Mouse (Mus musculus): ENCODE data around the gene Spata17. TPM values are rescaled to one million over a fixed set of nuclear protein-coding genes. Genes with fewer than 3 reads are reported as not detected.

The Spata17 gene
- polyA plus RNA-seq, 1 experiment from 2014 or later = 2.0 TPM

GRCm38 (mm10) chr1:187125733-187126132 is 89.5 kb downstream of the Spata17 start:
- no peaks in the 10 kb centered on the region for H3K27me3 ChIP-seq (ENCODE audit: control insufficient read depth, insufficient read depth, low read length)
- no peak overlapping the region for H3K9ac ChIP-seq (ENCODE audit: low read length)
- DNase-seq (ENCODE audit: low spot score) (no peak), ATAC-seq (replicated peaks; ENCODE audit: low FRiP score) (no peak)
- 91% methylated on average over 11 of the region's 11 CpGs for WGBS
- no peak overlapping the region for H3K4me2 ChIP-seq (ENCODE audit: low read depth, low read length, severe bottlenecking)
- no peaks in the 10 kb centered on the region for H3K9me3 ChIP-seq (ENCODE audit: control insufficient read depth, low read length)
- no peak overlapping the region for H3K27ac ChIP-seq (ENCODE audit: low read depth, low read length)
- H3K4me3 ChIP-seq (ENCODE audit: low read depth, low read length) = no peak overlapping the region
- H3K4me1 ChIP-seq (replicated peaks; ENCODE audit: control insufficient read depth, insufficient read depth, low read length) = no peaks in the 10 kb centered on the region
- H3K36me3 ChIP-seq (ENCODE audit: control insufficient read depth, insufficient read depth, low read length) = no peaks in the 10 kb centered on the region

- H3K27ac ChIP-seq (ENCODE audit: low read depth, low read length) = no peak overlapping the region
- WGBS = 88% methylated on average over 3 of the region's 3 CpGs
- DNase-seq (ENCODE audit: low spot score) (no peak), ATAC-seq (replicated peaks; ENCODE audit: low FRiP score) (no peak)
- no peaks in the 10 kb centered on the region for H3K36me3 ChIP-seq (ENCODE audit: control insufficient read depth, insufficient read depth, low read length)
- no peak overlapping the region for H3K9ac ChIP-seq (ENCODE audit: low read length)
- no peaks in the 10 kb centered on the region for H3K27me3 ChIP-seq (ENCODE audit: control insufficient read depth, insufficient read depth, low read length)
- H3K4me2 ChIP-seq (ENCODE audit: low read depth, low read length, severe bottlenecking) = no peak overlapping the region
- H3K9me3 ChIP-seq (ENCODE audit: control insufficient read depth, low read length) = no peaks in the 10 kb centered on the region
- H3K4me1 ChIP-seq (replicated peaks; ENCODE audit: control insufficient read depth, insufficient read depth, low read length) = no peaks in the 10 kb centered on the region
- H3K4me3 ChIP-seq (ENCODE audit: low read depth, low read length) = no peak overlapping the region
Observed at GRCm38 (mm10) chr1:187124967-187125366, 90.3 kb downstream of the Spata17 start.

GRCm38 (mm10) chr1:187119300-187119699 is 96.0 kb downstream of the Spata17 start:
- H3K27ac ChIP-seq (ENCODE audit: low read depth, low read length) = no peak overlapping the region
- WGBS = 88% methylated on average over 6 of the region's 6 CpGs
- H3K27me3 ChIP-seq (ENCODE audit: control insufficient read depth, insufficient read depth, low read length) = no peaks in the 10 kb centered on the region
- H3K4me1 ChIP-seq (replicated peaks; ENCODE audit: control insufficient read depth, insufficient read depth, low read length) = no peaks in the 10 kb centered on the region
- H3K4me2 ChIP-seq (ENCODE audit: low read depth, low read length, severe bottlenecking) = no peak overlapping the region
- ATAC-seq (replicated peaks; ENCODE audit: low FRiP score) (no peak), DNase-seq (ENCODE audit: low spot score) (no peak)
- no peaks in the 10 kb centered on the region for H3K36me3 ChIP-seq (ENCODE audit: control insufficient read depth, insufficient read depth, low read length)
- H3K4me3 ChIP-seq (ENCODE audit: low read depth, low read length) = no peak overlapping the region
- H3K9ac ChIP-seq (ENCODE audit: low read length) = no peak overlapping the region
- H3K9me3 ChIP-seq (ENCODE audit: control insufficient read depth, low read length) = no peaks in the 10 kb centered on the region

GRCm38 (mm10) chr1:187118108-187118507 is 97.2 kb downstream of the Spata17 start:
- H3K27me3 ChIP-seq (ENCODE audit: control insufficient read depth, insufficient read depth, low read length) = no peaks in the 10 kb centered on the region
- no peaks in the 10 kb centered on the region for H3K9me3 ChIP-seq (ENCODE audit: control insufficient read depth, low read length)
- WGBS = 86% methylated on average over 6 of the region's 6 CpGs
- H3K9ac ChIP-seq (ENCODE audit: low read length) = no peak overlapping the region
- DNase-seq (ENCODE audit: low spot score) = no peak
- H3K27ac ChIP-seq (ENCODE audit: low read depth, low read length) = no peak overlapping the region
- no peak overlapping the region for H3K4me2 ChIP-seq (ENCODE audit: low read depth, low read length, severe bottlenecking)
- H3K4me1 ChIP-seq (replicated peaks; ENCODE audit: control insufficient read depth, insufficient read depth, low read length) = no peaks in the 10 kb centered on the region
- H3K4me3 ChIP-seq (ENCODE audit: low read depth, low read length) = no peak overlapping the region
- ATAC-seq (replicated peaks; ENCODE audit: low FRiP score) = no peak
- H3K36me3 ChIP-seq (ENCODE audit: control insufficient read depth, insufficient read depth, low read length) = no peaks in the 10 kb centered on the region

- Histone ChIP-seq H3K4me3 (ENCODE audit: low read depth, low read length) (no peak overlapping the region), H3K9ac (ENCODE audit: low read length) (no peak overlapping the region), H3K4me2 (ENCODE audit: low read depth, low read length, severe bottlenecking) (no peak overlapping the region), H3K36me3 (ENCODE audit: control insufficient read depth, insufficient read depth, low read length) (no peaks in the 10 kb centered on the region), H3K9me3 (ENCODE audit: control insufficient read depth, low read length) (no peaks in the 10 kb centered on the region), H3K4me1 (replicated peaks; ENCODE audit: control insufficient read depth, insufficient read depth, low read length) (no peaks in the 10 kb centered on the region), H3K27ac (ENCODE audit: low read depth, low read length) (no peak overlapping the region), H3K27me3 (ENCODE audit: control insufficient read depth, insufficient read depth, low read length) (no peaks in the 10 kb centered on the region)
- ATAC-seq (replicated peaks; ENCODE audit: low FRiP score) = no peak
- DNase-seq (ENCODE audit: low spot score) = no peak
- WGBS = 90% methylated on average over 9 of the region's 9 CpGs
Observed at GRCm38 (mm10) chr1:187113716-187114115, 101.5 kb downstream of the Spata17 start.

GRCm38 (mm10) chr1:187102130-187102529 is 113.1 kb downstream of the Spata17 start:
- no peaks in the 10 kb centered on the region for H3K27me3 ChIP-seq (ENCODE audit: control insufficient read depth, insufficient read depth, low read length)
- no peak overlapping the region for H3K9ac ChIP-seq (ENCODE audit: low read length)
- H3K4me2 ChIP-seq (ENCODE audit: low read depth, low read length, severe bottlenecking) = no peak overlapping the region
- H3K9me3 ChIP-seq (ENCODE audit: control insufficient read depth, low read length) = no peaks in the 10 kb centered on the region
- H3K27ac ChIP-seq (ENCODE audit: low read depth, low read length) = no peak overlapping the region
- no peak overlapping the region for H3K4me3 ChIP-seq (ENCODE audit: low read depth, low read length)
- 75% methylated on average over 4 of the region's 4 CpGs for WGBS
- ATAC-seq (replicated peaks; ENCODE audit: low FRiP score) (no peak), DNase-seq (ENCODE audit: low spot score) (no peak)
- no peaks in the 10 kb centered on the region for H3K4me1 ChIP-seq (replicated peaks; ENCODE audit: control insufficient read depth, insufficient read depth, low read length)
- no peaks in the 10 kb centered on the region for H3K36me3 ChIP-seq (ENCODE audit: control insufficient read depth, insufficient read depth, low read length)

GRCm38 (mm10) chr1:187101202-187101601 is 114.1 kb downstream of the Spata17 start:
- Histone ChIP-seq H3K4me2 (ENCODE audit: low read depth, low read length, severe bottlenecking) (no peak overlapping the region), H3K9ac (ENCODE audit: low read length) (no peak overlapping the region), H3K27me3 (ENCODE audit: control insufficient read depth, insufficient read depth, low read length) (no peaks in the 10 kb centered on the region), H3K9me3 (ENCODE audit: control insufficient read depth, low read length) (no peaks in the 10 kb centered on the region), H3K27ac (ENCODE audit: low read depth, low read length) (no peak overlapping the region), H3K36me3 (ENCODE audit: control insufficient read depth, insufficient read depth, low read length) (no peaks in the 10 kb centered on the region), H3K4me3 (ENCODE audit: low read depth, low read length) (no peak overlapping the region), H3K4me1 (replicated peaks; ENCODE audit: control insufficient read depth, insufficient read depth, low read length) (no peaks in the 10 kb centered on the region)
- ATAC-seq (replicated peaks; ENCODE audit: low FRiP score) = no peak
- no peak for DNase-seq (ENCODE audit: low spot score)
- WGBS = 78% methylated on average over 3 of the region's 3 CpGs

- H3K4me2 ChIP-seq (ENCODE audit: low read depth, low read length, severe bottlenecking) = no peak overlapping the region
- no peak for DNase-seq (ENCODE audit: low spot score)
- no peaks in the 10 kb centered on the region for H3K27me3 ChIP-seq (ENCODE audit: control insufficient read depth, insufficient read depth, low read length)
- ATAC-seq (replicated peaks; ENCODE audit: low FRiP score) = no peak
- no peak overlapping the region for H3K4me3 ChIP-seq (ENCODE audit: low read depth, low read length)
- no peaks in the 10 kb centered on the region for H3K36me3 ChIP-seq (ENCODE audit: control insufficient read depth, insufficient read depth, low read length)
- H3K27ac ChIP-seq (ENCODE audit: low read depth, low read length) = no peak overlapping the region
- H3K9ac ChIP-seq (ENCODE audit: low read length) = no peak overlapping the region
- H3K9me3 ChIP-seq (ENCODE audit: control insufficient read depth, low read length) = no peaks in the 10 kb centered on the region
- WGBS = 89% methylated on average over 3 of the region's 3 CpGs
- no peaks in the 10 kb centered on the region for H3K4me1 ChIP-seq (replicated peaks; ENCODE audit: control insufficient read depth, insufficient read depth, low read length)
Observed at GRCm38 (mm10) chr1:187100624-187101023, 114.6 kb downstream of the Spata17 start.

GRCm38 (mm10) chr1:187098285-187098684 is 117.0 kb downstream of the Spata17 start:
- Histone ChIP-seq H3K9ac (ENCODE audit: low read length) (no peak overlapping the region), H3K9me3 (ENCODE audit: control insufficient read depth, low read length) (no peaks in the 10 kb centered on the region), H3K36me3 (ENCODE audit: control insufficient read depth, insufficient read depth, low read length) (no peaks in the 10 kb centered on the region), H3K4me2 (ENCODE audit: low read depth, low read length, severe bottlenecking) (no peak overlapping the region), H3K4me1 (replicated peaks; ENCODE audit: control insufficient read depth, insufficient read depth, low read length) (no peaks in the 10 kb centered on the region), H3K27ac (ENCODE audit: low read depth, low read length) (no peak overlapping the region), H3K27me3 (ENCODE audit: control insufficient read depth, insufficient read depth, low read length) (no peaks in the 10 kb centered on the region), H3K4me3 (ENCODE audit: low read depth, low read length) (no peak overlapping the region)
- WGBS = 80% methylated on average over 6 of the region's 6 CpGs
- no peak for DNase-seq (ENCODE audit: low spot score)
- ATAC-seq (replicated peaks; ENCODE audit: low FRiP score) = no peak

Data from forebrain, embryonic 11.5 days (tissue).